Mouse (Mus musculus): ENCODE measurements around the gene Cd27. TPM values are rescaled to one million over a fixed set of nuclear protein-coding genes. Genes with fewer than 3 reads are reported as not detected.

Gene Cd27
- polyA plus RNA-seq, 1 experiment = 0.04 TPM

DNA sequence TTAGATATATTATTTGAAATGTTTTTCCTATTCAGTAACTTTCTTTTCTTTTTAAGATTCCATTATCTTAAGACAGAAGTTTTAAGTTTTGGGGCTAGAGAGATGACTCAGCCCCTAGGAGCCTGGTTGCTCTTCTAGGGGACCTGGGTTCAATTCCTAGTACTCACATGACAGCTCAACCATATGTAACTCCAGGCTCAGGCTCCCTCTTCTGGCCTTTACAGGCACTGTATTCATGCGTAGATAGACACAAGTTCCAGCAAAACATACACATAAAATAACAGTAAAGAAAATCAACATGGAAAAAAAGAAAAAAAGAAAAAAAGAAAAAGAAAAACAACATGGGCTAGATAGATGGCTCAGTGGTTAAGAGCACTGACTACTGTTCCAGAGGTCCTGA lies 26.4 kb downstream of the Cd27 start:
- Histone ChIP-seq H3K36me3 (ENCODE audit: control insufficient read depth) (no peaks in the 10 kb centered on the region), H3K27me3 (ENCODE audit: control insufficient read depth) (peaks cover 39% of the 10 kb centered on the region), H3K4me1 (ENCODE audit: control insufficient read depth) (peaks cover 5% of the 10 kb centered on the region), H3K4me3 (replicated peaks) (no peak overlapping the region), H3K9me3 (ENCODE audit: control insufficient read depth, low read length) (peaks cover 4% of the 10 kb centered on the region; the same call in 1 of the 2 replicates)
- TF ChIP-seq GATA1 (IDR thresholded peaks at IDR 0.05; ENCODE audit: low read length) (no peak), TAL1 (IDR thresholded peaks at IDR 0.05; ENCODE audit: low read length) (no peak)

DNA sequence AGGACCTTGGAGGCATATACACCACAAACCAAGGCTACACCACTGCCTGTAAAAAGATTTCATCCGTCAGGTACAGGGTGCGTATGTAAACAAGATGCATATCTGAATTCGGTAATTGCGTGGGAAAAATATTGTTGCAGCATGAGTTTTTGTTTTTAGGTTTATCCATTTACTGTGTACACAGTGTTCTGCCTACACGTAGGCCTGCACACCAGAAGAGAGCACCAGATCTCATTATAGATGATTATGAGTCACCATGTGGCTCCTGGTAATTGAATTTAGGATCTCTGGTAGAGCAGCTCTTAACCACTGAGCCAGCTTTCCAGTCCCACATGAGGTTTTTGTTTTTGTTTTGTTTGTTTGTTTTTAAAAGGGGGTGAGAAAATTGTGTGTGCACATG lies 39.6 kb downstream of the Cd27 start:
- TF ChIP-seq TAL1 (IDR thresholded peaks at IDR 0.05; ENCODE audit: low read length) = no peak
- no peak for TF ChIP-seq GATA1 (IDR thresholded peaks at IDR 0.05; ENCODE audit: low read length)
- Histone ChIP-seq H3K9me3 (ENCODE audit: control insufficient read depth, low read length) (no peaks in the 10 kb centered on the region), H3K36me3 (ENCODE audit: control insufficient read depth) (peaks cover 41% of the 10 kb centered on the region), H3K4me1 (ENCODE audit: control insufficient read depth) (peaks cover 15% of the 10 kb centered on the region), H3K27me3 (ENCODE audit: control insufficient read depth) (no peaks in the 10 kb centered on the region), H3K4me3 (replicated peaks) (no peak overlapping the region)

DNA sequence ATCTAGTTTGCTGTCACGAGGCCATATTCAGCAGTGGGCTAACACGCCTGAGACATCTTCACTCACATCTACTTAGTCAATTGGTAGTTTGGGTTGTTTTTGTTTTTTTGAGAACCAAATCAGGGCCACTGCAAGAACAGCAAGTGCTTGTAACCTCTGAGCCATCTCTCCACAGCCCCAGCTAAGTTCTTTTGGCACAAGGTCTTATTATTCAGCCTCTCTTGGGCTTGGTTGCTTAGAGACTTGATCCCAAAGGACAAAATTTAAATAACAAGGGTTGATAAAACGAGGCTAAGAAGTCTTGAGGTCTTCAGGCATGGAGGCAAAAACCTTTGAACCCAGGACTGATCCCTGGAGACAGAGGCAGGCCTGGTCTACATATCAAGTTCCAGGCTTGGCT lies 40.5 kb downstream of the Cd27 start:
- no peak overlapping the region for H3K4me3 ChIP-seq (replicated peaks)
- H3K9me3 ChIP-seq (ENCODE audit: control insufficient read depth, low read length) = no peaks in the 10 kb centered on the region
- no peaks in the 10 kb centered on the region for H3K27me3 ChIP-seq (ENCODE audit: control insufficient read depth)
- H3K4me1 ChIP-seq (ENCODE audit: control insufficient read depth) = peaks cover 15% of the 10 kb centered on the region
- TF ChIP-seq GATA1 (IDR thresholded peaks at IDR 0.05; ENCODE audit: low read length) (no peak), TAL1 (IDR thresholded peaks at IDR 0.05; ENCODE audit: low read length) (no peak)
- peaks cover 41% of the 10 kb centered on the region for H3K36me3 ChIP-seq (ENCODE audit: control insufficient read depth)

GRCm38 (mm10) chr6:125195541-125196075 lies 41.2 kb downstream of the Cd27 start:
- Histone ChIP-seq H3K36me3 (ENCODE audit: control insufficient read depth) (peaks cover 43% of the 10 kb centered on the region), H3K27me3 (ENCODE audit: control insufficient read depth) (no peaks in the 10 kb centered on the region), H3K4me3 (replicated peaks) (no peak overlapping the region), H3K9me3 (ENCODE audit: control insufficient read depth, low read length) (no peaks in the 10 kb centered on the region), H3K4me1 (ENCODE audit: control insufficient read depth) (peaks cover 15% of the 10 kb centered on the region)
- no peak for TF ChIP-seq TAL1 (IDR thresholded peaks at IDR 0.05; ENCODE audit: low read length)
- TF ChIP-seq GATA1 (IDR thresholded peaks at IDR 0.05; ENCODE audit: low read length) = no peak

DNA sequence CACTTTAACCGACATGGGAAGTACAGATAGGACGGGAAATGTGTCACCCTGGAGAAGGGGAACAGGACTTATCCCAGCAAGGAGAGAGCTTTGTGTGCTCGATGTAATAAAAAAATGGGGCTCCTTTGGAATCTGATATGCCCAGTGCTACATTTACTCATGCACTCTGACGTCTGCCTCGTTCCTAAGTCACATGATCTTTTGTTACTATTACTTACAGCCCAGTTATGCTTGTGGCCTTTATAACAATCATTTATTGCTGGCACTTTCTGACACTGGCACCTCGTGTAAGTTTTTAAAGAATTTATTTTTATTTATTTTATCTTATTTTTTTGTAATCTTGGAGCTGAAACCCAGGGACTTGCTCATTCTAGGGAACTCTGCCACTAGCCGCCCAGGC lies 43.4 kb downstream of the Cd27 start:
- Histone ChIP-seq H3K27me3 (ENCODE audit: control insufficient read depth) (no peaks in the 10 kb centered on the region), H3K9me3 (ENCODE audit: control insufficient read depth, low read length) (no peaks in the 10 kb centered on the region), H3K4me1 (ENCODE audit: control insufficient read depth) (peaks cover 30% of the 10 kb centered on the region), H3K4me3 (replicated peaks) (peak overlapping the region; percentile 54), H3K36me3 (ENCODE audit: control insufficient read depth) (peaks cover 61% of the 10 kb centered on the region)
- no peak for TF ChIP-seq GATA1 (IDR thresholded peaks at IDR 0.05; ENCODE audit: low read length)
- TF ChIP-seq TAL1 (IDR thresholded peaks at IDR 0.05; ENCODE audit: low read length) = no peak

DNA sequence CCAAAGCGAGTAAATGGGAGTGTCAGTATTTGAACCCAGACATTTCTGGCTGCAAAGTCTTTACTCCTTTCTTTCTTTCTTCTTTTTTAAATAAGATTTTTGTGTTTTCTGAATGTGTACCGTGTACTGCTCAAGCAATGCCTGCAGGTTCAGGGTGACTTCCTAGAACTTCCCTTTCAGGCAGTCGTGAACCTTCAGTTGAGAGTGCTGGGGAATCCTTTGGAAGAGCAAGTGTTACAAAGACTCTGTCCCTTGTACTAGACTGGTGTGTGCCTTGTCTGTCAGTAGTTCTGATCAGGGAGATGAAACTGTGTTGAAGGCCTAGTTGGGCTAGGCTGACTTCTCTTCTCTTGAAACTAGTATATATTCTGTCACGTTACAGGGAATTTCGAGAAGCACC lies 44.0 kb downstream of the Cd27 start:
- TF ChIP-seq TAL1 (IDR thresholded peaks at IDR 0.05; ENCODE audit: low read length) = no peak
- no peak for TF ChIP-seq GATA1 (IDR thresholded peaks at IDR 0.05; ENCODE audit: low read length)
- Histone ChIP-seq H3K4me3 (replicated peaks) (peak overlapping the region; percentile 70), H3K4me1 (ENCODE audit: control insufficient read depth) (peaks cover 36% of the 10 kb centered on the region), H3K27me3 (ENCODE audit: control insufficient read depth) (no peaks in the 10 kb centered on the region), H3K36me3 (ENCODE audit: control insufficient read depth) (peaks cover 64% of the 10 kb centered on the region), H3K9me3 (ENCODE audit: control insufficient read depth, low read length) (no peaks in the 10 kb centered on the region)

GRCm38 (mm10) chr6:125192016-125192714 lies 44.6 kb downstream of the Cd27 start:
- H3K9me3 ChIP-seq (ENCODE audit: control insufficient read depth, low read length) = no peaks in the 10 kb centered on the region
- TF ChIP-seq GATA1 (IDR thresholded peaks at IDR 0.05; ENCODE audit: low read length) = no peak
- no peak for TF ChIP-seq TAL1 (IDR thresholded peaks at IDR 0.05; ENCODE audit: low read length)
- no peaks in the 10 kb centered on the region for H3K27me3 ChIP-seq (ENCODE audit: control insufficient read depth)
- H3K4me3 ChIP-seq (replicated peaks) = peak overlapping the region; percentile 70
- peaks cover 69% of the 10 kb centered on the region for H3K36me3 ChIP-seq (ENCODE audit: control insufficient read depth)
- H3K4me1 ChIP-seq (ENCODE audit: control insufficient read depth) = peaks cover 42% of the 10 kb centered on the region

DNA sequence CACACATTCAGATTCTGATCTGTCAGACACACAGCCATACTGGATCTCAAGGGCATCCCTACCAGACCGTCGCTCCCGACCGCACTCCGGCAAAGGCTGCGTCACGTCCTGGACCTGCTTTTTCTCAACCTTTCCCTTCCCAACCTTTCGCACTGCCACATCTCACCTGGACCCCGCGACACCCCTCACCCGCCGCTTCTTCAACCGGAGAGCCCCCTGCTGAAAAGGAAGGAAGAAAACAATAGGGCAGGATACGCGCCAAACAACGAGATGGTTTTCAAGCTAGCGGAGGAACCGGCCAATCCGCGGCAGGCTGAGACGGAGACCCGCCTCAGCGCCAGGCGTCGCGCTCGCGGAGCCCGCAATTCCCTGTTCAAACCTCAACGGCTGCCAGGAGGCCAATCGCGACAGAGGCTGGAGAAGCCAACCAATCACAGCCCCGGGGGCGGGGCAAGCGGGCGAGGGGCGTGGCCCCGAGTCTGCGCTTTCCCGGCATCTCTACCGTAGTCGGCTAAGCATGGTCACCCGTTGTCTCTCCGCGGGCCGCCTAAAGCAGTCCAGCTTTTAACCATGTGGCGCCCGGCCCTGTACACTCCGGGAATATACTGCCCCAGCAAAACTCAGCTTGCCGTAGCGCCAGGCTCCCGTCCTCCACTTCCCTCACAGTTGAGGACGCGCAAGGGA lies 45.3 kb downstream of the Cd27 start, which contains the start of the genes Ncapd2 and Mrpl51:
Gene Ncapd2 (minus strand): TSS at position 370 of the 684 bp plus-strand sequence.
Gene Mrpl51 (plus strand): TSS at position 470 of the 684 bp plus-strand sequence.
- no peaks in the 10 kb centered on the region for H3K9me3 ChIP-seq (ENCODE audit: control insufficient read depth, low read length)
- no peaks in the 10 kb centered on the region for H3K27me3 ChIP-seq (ENCODE audit: control insufficient read depth)
- peaks cover 73% of the 10 kb centered on the region for H3K36me3 ChIP-seq (ENCODE audit: control insufficient read depth)
- TF ChIP-seq GATA1 (IDR thresholded peaks at IDR 0.05; ENCODE audit: low read length) (no peak), TAL1 (IDR thresholded peaks at IDR 0.05; ENCODE audit: low read length) (no peak)
- H3K4me1 ChIP-seq (ENCODE audit: control insufficient read depth) = peaks cover 44% of the 10 kb centered on the region
- peak within 1 kb of the TSS; percentile 70 for H3K4me3 ChIP-seq (replicated peaks)

GRCm38 (mm10) chr6:125190816-125191215 lies 46.0 kb downstream of the Cd27 start:
- TF ChIP-seq TAL1 (IDR thresholded peaks at IDR 0.05; ENCODE audit: low read length) = no peak
- no peak for TF ChIP-seq GATA1 (IDR thresholded peaks at IDR 0.05; ENCODE audit: low read length)
- H3K27me3 ChIP-seq (ENCODE audit: control insufficient read depth) = no peaks in the 10 kb centered on the region
- no peaks in the 10 kb centered on the region for H3K9me3 ChIP-seq (ENCODE audit: control insufficient read depth, low read length)
- peaks cover 44% of the 10 kb centered on the region for H3K4me1 ChIP-seq (ENCODE audit: control insufficient read depth)
- H3K4me3 ChIP-seq (replicated peaks) = peak overlapping the region; percentile 70
- peaks cover 74% of the 10 kb centered on the region for H3K36me3 ChIP-seq (ENCODE audit: control insufficient read depth)

Data from erythroblast, embryonic 14.5 days (primary cell).